Mouse (Mus musculus) brain, adult 2 months (tissue): Measurements from ENCODE around the gene Vamp5.

Experiments used
- DNase-seq: peaks from one replicate; pipeline ENCODE4 v3.0.0; 2011; ENCODE audit warnings: low read depth, low spot score

The Vamp5 gene

GRCm38 (mm10) chr6:72389941-72390771, 9.9 kb upstream of the Vamp5 start, which contains the start of gene Vamp8:
TSS of gene Vamp8 (minus strand) at chr6:72390703.
- peak; percentile 61 for DNase-seq

DNA sequence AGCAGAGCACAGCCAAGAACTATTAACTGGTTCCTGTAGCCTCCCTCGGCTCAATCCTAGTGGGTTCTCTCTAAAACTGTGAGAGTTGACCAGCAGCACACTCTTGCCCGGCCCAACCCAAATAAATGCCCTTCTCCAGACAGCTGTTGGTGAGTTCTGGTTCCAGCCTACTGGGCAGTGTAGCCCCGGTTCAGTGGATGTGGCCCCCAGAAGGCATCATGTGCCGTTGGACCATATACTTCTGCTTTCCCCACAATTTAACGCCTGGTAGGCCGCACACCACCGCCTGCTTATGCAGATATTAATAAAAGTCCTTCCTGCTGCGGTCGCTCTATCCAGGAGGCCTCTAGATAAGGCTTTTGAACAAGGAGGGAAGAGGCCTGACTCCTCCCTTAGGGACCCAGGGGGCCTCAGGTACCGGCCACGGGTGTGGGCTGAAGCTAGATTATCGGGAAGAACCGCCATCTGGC, 9.2 kb upstream of the Vamp5 start:
- DNase-seq = no peak

- no peak for DNase-seq
These were observed 8.6 kb upstream of the Vamp5 start for GRCm38 (mm10) chr6:72388791-72389329.

DNA sequence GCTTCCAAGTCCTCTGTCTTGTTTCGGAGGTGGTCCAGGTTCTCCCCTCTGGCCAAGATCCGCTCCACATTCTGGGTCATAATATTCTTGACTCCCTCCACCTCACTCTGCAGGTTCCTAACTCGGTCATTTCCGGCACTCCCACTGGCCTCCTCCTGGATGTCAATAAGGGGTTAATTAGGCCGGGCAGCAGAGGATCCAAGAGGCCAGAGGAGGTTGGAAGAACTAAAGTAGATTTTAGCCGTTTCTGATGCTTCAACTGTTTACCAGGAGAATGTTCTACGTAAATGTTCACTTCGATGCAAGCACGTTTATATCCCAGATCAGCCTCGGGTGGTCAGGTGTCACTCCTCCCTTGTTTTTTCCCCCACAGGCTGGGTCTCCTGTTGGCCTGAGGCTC, 8.0 kb upstream of the Vamp5 start:
- no peak for DNase-seq

DNA sequence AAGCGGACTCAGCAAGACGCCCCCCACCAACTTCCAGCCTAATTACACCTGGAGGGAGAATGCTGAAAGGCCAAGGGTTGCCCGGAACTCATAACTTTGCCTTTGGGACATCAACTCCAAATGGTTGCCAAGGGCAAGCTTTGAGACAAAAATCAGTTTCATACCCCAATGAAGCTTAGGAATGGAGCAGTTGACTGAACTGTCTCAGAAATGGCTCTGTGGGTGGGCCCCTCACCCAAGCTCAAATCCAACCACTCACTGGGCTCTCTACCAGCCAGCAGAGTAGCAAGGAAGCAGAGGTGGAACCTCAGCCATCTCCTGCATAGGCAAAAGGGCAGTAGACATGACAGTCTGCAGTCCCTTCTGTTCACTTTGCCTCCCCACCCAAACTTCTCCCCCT, 7.5 kb upstream of the Vamp5 start:
- no peak for DNase-seq

GRCm38 (mm10) chr6:72386561-72386960, 6.3 kb upstream of the Vamp5 start:
- no peak for DNase-seq

DNA sequence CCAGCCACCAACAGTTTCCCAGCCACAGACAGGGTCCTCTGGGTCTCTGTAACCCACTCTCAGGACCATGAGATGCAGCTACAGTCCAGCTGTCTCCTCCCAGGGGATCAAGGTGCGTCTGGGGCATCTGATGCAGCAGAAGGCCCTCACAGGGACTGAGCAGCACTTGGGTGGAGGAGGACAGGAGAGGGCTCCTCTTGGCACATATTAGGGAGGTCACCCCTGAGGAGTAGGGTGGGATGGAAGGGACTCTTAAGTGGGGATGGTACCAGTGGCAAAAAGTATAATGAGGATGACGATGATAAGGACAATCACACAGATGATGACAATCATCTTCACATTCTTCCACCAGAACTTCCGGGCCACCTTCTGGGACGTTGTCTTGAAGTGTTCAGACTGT, 5.0 kb upstream of the Vamp5 start:
- DNase-seq = no peak

DNA sequence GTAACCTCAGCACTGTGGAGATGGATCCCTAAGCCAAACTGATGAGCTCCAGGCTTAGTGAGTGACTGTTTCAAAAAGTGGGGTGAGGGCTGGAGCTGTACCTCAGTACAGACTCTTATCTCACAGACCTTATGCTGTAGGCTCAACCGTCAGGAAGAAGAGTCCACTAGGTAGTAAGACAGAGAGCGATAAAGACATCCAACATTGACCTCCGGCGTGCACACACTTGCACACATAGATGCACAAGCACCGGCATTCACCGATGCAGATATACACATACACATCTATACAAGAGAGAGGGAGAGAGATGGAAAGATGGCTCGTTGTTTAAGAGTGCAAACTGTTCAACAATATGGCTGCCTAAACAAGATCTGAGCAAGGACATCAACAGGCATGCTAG, 3.7 kb upstream of the Vamp5 start:
- no peak for DNase-seq

GRCm38 (mm10) chr6:72383142-72383820, 3.0 kb upstream of the Vamp5 start:
- peak; percentile 53 for DNase-seq

DNA sequence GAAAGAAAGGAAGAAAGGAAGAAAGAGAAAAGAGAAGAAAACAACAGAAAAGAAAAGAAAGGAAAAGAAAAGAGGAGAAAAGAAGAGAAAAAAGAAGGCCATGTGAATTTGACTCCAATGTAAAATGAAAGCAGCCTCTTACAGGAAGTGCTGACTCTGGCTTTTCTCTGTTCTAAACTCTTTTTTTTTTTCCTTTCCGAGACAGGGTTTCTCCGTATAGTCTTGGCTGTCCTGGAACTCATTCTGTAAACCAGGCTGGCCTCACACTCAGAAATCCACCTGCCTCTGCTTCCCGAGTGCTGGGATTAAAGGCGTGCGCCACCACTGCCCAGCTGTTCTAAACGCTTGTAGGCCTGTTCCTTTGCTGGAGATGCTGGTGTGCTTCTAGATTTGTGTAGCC, 2.2 kb upstream of the Vamp5 start:
- no peak for DNase-seq

GRCm38 (mm10) chr6:72379377-72380130, 714 bp downstream of the Vamp5 start:
- DNase-seq = no peak

GRCm38 (mm10) chr6:72378510-72379234, 1.6 kb downstream of the Vamp5 start:
- no peak for DNase-seq

DNA sequence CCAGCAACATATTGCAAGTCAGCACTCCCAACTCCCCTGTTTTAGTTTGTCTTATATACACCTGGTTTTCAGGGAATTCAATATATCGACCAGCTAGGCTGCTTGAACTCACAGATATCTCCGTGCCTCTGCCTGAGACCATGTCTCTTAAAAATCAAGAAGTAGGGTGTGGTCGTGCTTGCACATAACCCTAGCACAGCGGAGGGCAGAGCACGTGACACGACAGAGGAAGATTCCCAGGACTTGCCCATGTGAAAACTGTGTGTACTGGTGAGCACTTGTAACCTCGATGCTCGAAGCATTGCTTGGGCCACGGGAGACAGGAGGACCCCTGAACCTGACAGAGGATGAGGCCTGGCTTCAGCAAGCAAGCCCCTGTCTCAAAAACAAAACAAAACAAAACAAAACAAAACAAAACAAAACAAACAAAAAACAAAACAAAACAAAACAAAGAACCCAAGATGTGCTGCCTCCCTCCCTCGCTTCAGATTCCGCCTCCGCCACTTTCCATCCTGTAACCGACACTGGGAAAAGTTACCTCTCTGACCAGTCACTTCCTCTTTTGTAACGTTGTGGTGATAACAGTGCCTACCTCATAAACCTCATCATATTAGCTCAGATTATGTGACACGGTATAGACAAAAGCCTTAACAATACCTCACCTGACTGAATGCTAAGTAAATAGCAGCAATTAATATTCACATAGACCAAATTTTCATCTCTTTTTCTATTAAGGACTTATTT, 5.3 kb downstream of the Vamp5 start:
- no peak for DNase-seq

GRCm38 (mm10) chr6:72374206-72374605, 6.1 kb downstream of the Vamp5 start:
- DNase-seq = no peak

DNA sequence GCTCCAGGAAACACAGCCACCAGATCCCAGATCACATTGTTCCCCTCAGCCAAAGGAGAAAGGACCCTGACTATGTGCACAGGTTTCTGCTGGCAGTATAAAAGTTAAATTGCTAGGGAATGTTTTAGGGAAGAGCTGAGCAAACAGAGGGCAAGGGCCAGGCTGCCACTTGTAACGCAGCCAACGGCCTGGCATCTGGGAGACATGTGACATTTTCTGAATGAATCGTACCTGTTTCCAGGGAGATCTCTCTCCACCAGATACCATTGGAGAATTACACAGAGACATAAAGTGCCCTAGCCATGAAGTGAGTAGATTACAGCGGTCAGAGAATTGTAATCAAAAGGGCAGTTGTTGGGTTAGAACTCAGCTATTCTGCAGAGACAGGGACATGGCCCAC, 7.1 kb downstream of the Vamp5 start:
- DNase-seq = no peak

- peak; percentile 61 for DNase-seq
These were observed 8.7 kb downstream of the Vamp5 start for GRCm38 (mm10) chr6:72371571-72371970.

GRCm38 (mm10) chr6:72371147-72371546, 9.1 kb downstream of the Vamp5 start:
- peak; percentile 83 for DNase-seq

- no peak for DNase-seq
These were observed 10.2 kb downstream of the Vamp5 start for GRCm38 (mm10) chr6:72370091-72370490.

DNA sequence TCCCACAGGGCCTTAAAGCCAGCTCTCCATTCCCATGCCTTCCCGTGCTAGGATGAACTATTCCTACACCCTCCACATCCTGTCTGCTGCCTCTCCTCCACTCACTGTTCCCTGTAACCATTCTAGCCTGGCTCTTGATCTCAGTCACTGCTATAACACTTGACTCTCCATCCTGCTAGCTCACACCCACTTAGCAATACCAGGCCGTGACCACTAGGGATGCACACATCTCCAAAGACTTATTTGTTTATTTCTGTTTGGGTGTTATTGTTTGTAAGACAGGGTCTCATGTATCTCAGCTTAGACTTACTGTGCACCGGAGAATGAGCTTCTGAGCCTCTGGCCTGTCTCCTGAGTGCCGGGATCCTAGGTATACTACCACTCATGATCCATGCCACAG, 10.7 kb downstream of the Vamp5 start:
- DNase-seq = no peak

DNA sequence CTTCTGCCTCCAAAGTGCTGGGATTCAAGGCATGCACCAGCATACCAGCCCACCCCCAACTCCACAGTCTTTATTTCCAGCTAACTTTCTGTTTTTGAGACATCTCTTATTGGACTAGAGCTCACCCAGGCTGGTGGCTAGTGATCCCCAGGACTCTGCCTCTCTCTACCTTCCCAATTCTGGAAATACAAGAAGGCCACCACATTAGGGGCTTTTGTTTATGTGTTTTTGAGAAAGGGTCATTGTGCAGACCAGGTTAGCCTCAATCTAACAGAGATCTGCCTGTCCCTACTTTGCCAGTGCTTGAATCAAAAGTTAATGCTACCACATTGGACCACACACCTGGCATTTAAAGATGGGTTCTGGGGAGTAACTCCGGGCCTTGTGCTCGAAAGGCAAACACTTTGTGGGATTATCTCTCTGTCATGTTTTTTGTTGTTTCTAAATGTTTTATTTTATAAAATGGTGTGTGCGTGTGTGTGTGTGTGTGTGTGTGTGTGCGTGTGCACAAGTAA, 12.8 kb downstream of the Vamp5 start:
- DNase-seq = no peak
